Mouse (Mus musculus) forebrain, embryonic 16.5 days (tissue): Measurements from ENCODE around the gene Prdx3. TPM values are rescaled to one million over a fixed set of nuclear protein-coding genes. Genes with fewer than 3 reads are reported as not detected.

Experiments
- ATAC-seq: fragments of 200-750 bp; cut with Nextera tagmentation; 2 replicates; pipeline ENCODE4 v1.8.0; 2017; ENCODE audit warnings: mild to moderate bottlenecking, moderate library complexity
- H3K27ac ChIP-seq: fragments of 300-500 bp; sonication (generic); 2 replicates; pipeline ENCODE4 v1.5.1; 2014; ENCODE audit warnings: low read length, control low read depth
- H3K27me3 ChIP-seq: fragments of 300-500 bp; sonication (generic); replicated peaks from 2 replicates; pipeline ENCODE4 v1.6.1; 2014; ENCODE audit warnings: low read length; ENCODE audit not compliant: control insufficient read depth, insufficient read depth
- H3K36me3 ChIP-seq: fragments of 300-500 bp; sonication (generic); 2 replicates; pipeline ENCODE4 v1.6.1; 2014; ENCODE audit not compliant: control insufficient read depth, insufficient read depth
- H3K4me1 ChIP-seq: fragments of 300-500 bp; sonication (generic); replicated peaks from 2 replicates; pipeline ENCODE4 v1.6.1; 2014; ENCODE audit warnings: low read length; ENCODE audit not compliant: control insufficient read depth, insufficient read depth
- H3K4me2 ChIP-seq: fragments of 300-500 bp; sonication (generic); 2 replicates; pipeline ENCODE4 v1.6.1; 2014; ENCODE audit warnings: mild to moderate bottlenecking, low read length, control low read depth
- H3K4me3 ChIP-seq: fragments of 300-500 bp; sonication (generic); replicated peaks from 2 replicates; pipeline ENCODE4 v1.5.1; 2014; ENCODE audit warnings: mild to moderate bottlenecking, low read length, control low read depth
- H3K9ac ChIP-seq: fragments of 300-500 bp; sonication (generic); replicated peaks from 2 replicates; pipeline ENCODE4 v1.6.1; 2014; ENCODE audit warnings: low read depth, low read length, control low read depth
- H3K9me3 ChIP-seq: fragments of 300-500 bp; sonication (generic); 2 replicates; pipeline ENCODE4 v1.6.1; 2016; ENCODE audit warnings: low read length; ENCODE audit not compliant: control insufficient read depth
- WGBS: fragments of 180-500 bp; shearing (Covaris S2); extraction: QIAGEN DNeasy Blood & Tissue Kit; methylation state at CpG from one replicate; pipeline ENCODE4 v1.1.7; 2014; 5-methylcytosine and 5-hydroxymethylcytosine counted together
- polyA plus RNA-seq: library from polyadenylated mRNA; unstranded; fragments of >200 nt; fragmentation: Nextera tagmentation; extraction: Ambion mirVana; gene quantifications from 2 replicates; pipeline ENCODE4 v1.2.1, GENCODE M21; 2015

Prdx3 gene
- polyA plus RNA-seq = 73.0 and 74.1 TPM in 2 replicates

- H3K9ac ChIP-seq = peak within 1 kb of the TSS; percentile 73
- peaks cover 11% of the 10 kb centered on the region for H3K4me1 ChIP-seq
- H3K27ac ChIP-seq = peak within 1 kb of the TSS; percentile 60
- H3K9me3 ChIP-seq = no peaks in the 10 kb centered on the region
- no peaks in the 10 kb centered on the region for H3K27me3 ChIP-seq
- peak; percentile 98 for ATAC-seq
- H3K4me3 ChIP-seq = peak within 1 kb of the TSS; percentile 63
- WGBS = under 1% methylated on average over 28 of the region's 28 CpGs
- no peaks in the 10 kb centered on the region for H3K36me3 ChIP-seq
- peak within 1 kb of the TSS; percentile 70 for H3K4me2 ChIP-seq
Observed at GRCm38 (mm10) chr19:60874064-60874694, at the start of gene Prdx3. TSS of gene Prdx3 (minus strand) at chr19:60874556.

- Histone ChIP-seq H3K4me1 (no peaks in the 10 kb centered on the region), H3K27ac (no peak overlapping the region), H3K36me3 (no peaks in the 10 kb centered on the region), H3K4me2 (no peak overlapping the region), H3K9me3 (no peaks in the 10 kb centered on the region), H3K4me3 (no peak overlapping the region), H3K27me3 (no peaks in the 10 kb centered on the region), H3K9ac (no peak overlapping the region)
- 84% methylated on average over 6 of the region's 6 CpGs for WGBS
- no peak for ATAC-seq
Observed at GRCm38 (mm10) chr19:60916869-60917570, 42.7 kb upstream of the Prdx3 start.

GRCm38 (mm10) chr19:60915862-60916261 is 41.5 kb upstream of the Prdx3 start:
- H3K4me1 ChIP-seq = no peaks in the 10 kb centered on the region
- no peak overlapping the region for H3K4me3 ChIP-seq
- no peak overlapping the region for H3K4me2 ChIP-seq
- H3K9ac ChIP-seq = no peak overlapping the region
- H3K36me3 ChIP-seq = no peaks in the 10 kb centered on the region
- no peak overlapping the region for H3K27ac ChIP-seq
- no peaks in the 10 kb centered on the region for H3K27me3 ChIP-seq
- H3K9me3 ChIP-seq = no peaks in the 10 kb centered on the region
- no peak for ATAC-seq
- 94% methylated on average over 3 of the region's 3 CpGs for WGBS

GRCm38 (mm10) chr19:60915236-60915635 is 40.9 kb upstream of the Prdx3 start:
- WGBS = 80% methylated on average over 4 of the region's 4 CpGs
- no peaks in the 10 kb centered on the region for H3K27me3 ChIP-seq
- H3K9ac ChIP-seq = no peak overlapping the region
- no peaks in the 10 kb centered on the region for H3K36me3 ChIP-seq
- no peak overlapping the region for H3K4me3 ChIP-seq
- ATAC-seq = no peak
- H3K27ac ChIP-seq = no peak overlapping the region
- H3K4me1 ChIP-seq = no peaks in the 10 kb centered on the region
- H3K9me3 ChIP-seq = no peaks in the 10 kb centered on the region
- H3K4me2 ChIP-seq = no peak overlapping the region

GRCm38 (mm10) chr19:60911653-60912052 is 37.3 kb upstream of the Prdx3 start:
- no peak overlapping the region for H3K9ac ChIP-seq
- no peaks in the 10 kb centered on the region for H3K27me3 ChIP-seq
- H3K4me3 ChIP-seq = no peak overlapping the region
- no peaks in the 10 kb centered on the region for H3K36me3 ChIP-seq
- no peak overlapping the region for H3K4me2 ChIP-seq
- 86% methylated on average over 2 of the region's 2 CpGs for WGBS
- H3K9me3 ChIP-seq = no peaks in the 10 kb centered on the region
- ATAC-seq = no peak
- no peak overlapping the region for H3K27ac ChIP-seq
- H3K4me1 ChIP-seq = no peaks in the 10 kb centered on the region

- Histone ChIP-seq H3K27me3 (no peaks in the 10 kb centered on the region), H3K36me3 (no peaks in the 10 kb centered on the region), H3K4me3 (no peak overlapping the region), H3K27ac (no peak overlapping the region), H3K9me3 (no peaks in the 10 kb centered on the region), H3K4me2 (no peak overlapping the region), H3K4me1 (no peaks in the 10 kb centered on the region), H3K9ac (no peak overlapping the region)
- no peak for ATAC-seq
Observed at GRCm38 (mm10) chr19:60910304-60910703, 35.9 kb upstream of the Prdx3 start.

GRCm38 (mm10) chr19:60905477-60905876 is 31.1 kb upstream of the Prdx3 start:
- 97% methylated on average over 5 of the region's 5 CpGs for WGBS
- no peak for ATAC-seq
- no peak overlapping the region for H3K4me3 ChIP-seq
- no peak overlapping the region for H3K27ac ChIP-seq
- no peaks in the 10 kb centered on the region for H3K4me1 ChIP-seq
- H3K27me3 ChIP-seq = no peaks in the 10 kb centered on the region
- H3K36me3 ChIP-seq = no peaks in the 10 kb centered on the region
- H3K9me3 ChIP-seq = no peaks in the 10 kb centered on the region
- H3K9ac ChIP-seq = no peak overlapping the region
- no peak overlapping the region for H3K4me2 ChIP-seq

GRCm38 (mm10) chr19:60903971-60904370 is 29.6 kb upstream of the Prdx3 start:
- Histone ChIP-seq H3K27me3 (no peaks in the 10 kb centered on the region), H3K36me3 (no peaks in the 10 kb centered on the region), H3K4me2 (no peak overlapping the region), H3K9me3 (no peaks in the 10 kb centered on the region), H3K27ac (no peak overlapping the region), H3K4me3 (no peak overlapping the region), H3K9ac (no peak overlapping the region), H3K4me1 (no peaks in the 10 kb centered on the region)
- WGBS = 96% methylated on average over 1 of the region's 1 CpGs
- ATAC-seq = no peak

GRCm38 (mm10) chr19:60903139-60903538 is 28.8 kb upstream of the Prdx3 start:
- Histone ChIP-seq H3K4me1 (no peaks in the 10 kb centered on the region), H3K4me3 (no peak overlapping the region), H3K9me3 (no peaks in the 10 kb centered on the region), H3K27ac (no peak overlapping the region), H3K36me3 (no peaks in the 10 kb centered on the region), H3K4me2 (no peak overlapping the region), H3K27me3 (no peaks in the 10 kb centered on the region), H3K9ac (no peak overlapping the region)
- WGBS = 96% methylated on average over 1 of the region's 1 CpGs
- no peak for ATAC-seq
